Mouse (Mus musculus) neural tube, embryonic 14.5 days (tissue): ENCODE measurements at regions not wholly inside any gene's neighbourhood (a gene's known extent, or its start where the extent isn't known, plus 50 kb on each side); places are given as distances from the start of the nearest gene placed in this dataset.

Experiments used
- ATAC-seq: fragments of 200-750 bp; cut with Nextera tagmentation; 2 replicates; pipeline ENCODE4 v1.8.0; 2017; ENCODE audit warnings: low read depth, mild to moderate bottlenecking, moderate TSS enrichment, moderate library complexity
- H3K27ac ChIP-seq: fragments of 300-500 bp; sonication (generic); 2 replicates; pipeline ENCODE4 v1.5.1; 2014; ENCODE audit warnings: low read depth, mild to moderate bottlenecking, control low read depth, low read length, moderate library complexity, mixed read lengths
- H3K27me3 ChIP-seq: fragments of 300-500 bp; sonication (generic); 2 replicates; pipeline ENCODE4 v1.6.1; 2014; ENCODE audit warnings: low read length; ENCODE audit not compliant: control insufficient read depth, insufficient read depth
- H3K36me3 ChIP-seq: fragments of 300-500 bp; sonication (generic); 2 replicates; pipeline ENCODE4 v1.6.1; 2014; ENCODE audit warnings: low read length, mixed read lengths; ENCODE audit not compliant: control insufficient read depth, insufficient read depth
- H3K4me1 ChIP-seq: fragments of 300-500 bp; sonication (generic); 2 replicates; pipeline ENCODE4 v1.6.1; 2014; ENCODE audit warnings: low read length; ENCODE audit not compliant: control insufficient read depth, insufficient read depth
- H3K4me2 ChIP-seq: fragments of 300-500 bp; sonication (generic); 2 replicates; pipeline ENCODE4 v1.6.1; 2014; ENCODE audit warnings: mild to moderate bottlenecking, low read depth, low read length, control low read depth
- H3K4me3 ChIP-seq: fragments of 300-500 bp; sonication (generic); 2 replicates; pipeline ENCODE4 v1.5.1; 2014; ENCODE audit warnings: low read depth, low read length, control low read depth, mixed read lengths
- H3K9ac ChIP-seq: fragments of 300-500 bp; sonication (generic); replicated peaks from 2 replicates; pipeline ENCODE4 v1.6.1; 2014; ENCODE audit warnings: low read depth, mild to moderate bottlenecking, control low read depth, low read length, mixed read lengths
- H3K9me3 ChIP-seq: fragments of 300-500 bp; sonication (generic); 2 replicates; pipeline ENCODE4 v1.6.1; 2016; ENCODE audit warnings: low read length; ENCODE audit not compliant: control insufficient read depth
- whole genome bisulfite sequencing: fragments of 180-500 bp; shearing (Covaris S2); extraction: QIAGEN DNeasy Blood & Tissue Kit; methylation state at CpG from one replicate; pipeline ENCODE4 v1.1.7; 2014; 5-methylcytosine and 5-hydroxymethylcytosine counted together

DNA sequence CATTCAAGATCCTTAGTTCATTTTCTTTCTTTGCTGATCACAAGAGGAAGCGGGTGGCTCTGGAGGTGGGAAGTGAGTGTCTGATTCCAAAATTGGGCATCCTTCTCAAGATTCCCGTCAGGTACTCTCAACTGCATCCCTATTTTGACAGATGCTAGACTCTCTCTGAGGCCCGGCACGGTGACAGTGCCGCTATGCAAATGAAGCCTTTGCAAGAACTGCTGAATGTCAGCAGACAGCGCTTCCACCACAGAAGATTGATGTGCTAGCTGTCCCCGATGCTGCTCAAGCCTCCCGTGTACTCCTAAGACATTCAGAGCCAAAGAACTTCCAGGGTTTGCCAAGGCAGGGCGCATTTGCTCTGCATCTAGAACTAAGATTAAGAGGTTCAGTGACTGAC lies 50.9 kb upstream of the Cpne4 start:
- H3K4me3 ChIP-seq, result no peak overlapping the region
- no peaks in the 10 kb centered on the region for H3K27me3 ChIP-seq
- no peak for ATAC-seq
- no peak overlapping the region for H3K9ac ChIP-seq
- WGBS, result 45% methylated on average over 9 of the region's 9 CpGs
- H3K36me3 ChIP-seq, result no peaks in the 10 kb centered on the region
- no peaks in the 10 kb centered on the region for H3K4me1 ChIP-seq
- no peaks in the 10 kb centered on the region for H3K9me3 ChIP-seq
- no peak overlapping the region for H3K27ac ChIP-seq
- H3K4me2 ChIP-seq, result no peak overlapping the region

DNA sequence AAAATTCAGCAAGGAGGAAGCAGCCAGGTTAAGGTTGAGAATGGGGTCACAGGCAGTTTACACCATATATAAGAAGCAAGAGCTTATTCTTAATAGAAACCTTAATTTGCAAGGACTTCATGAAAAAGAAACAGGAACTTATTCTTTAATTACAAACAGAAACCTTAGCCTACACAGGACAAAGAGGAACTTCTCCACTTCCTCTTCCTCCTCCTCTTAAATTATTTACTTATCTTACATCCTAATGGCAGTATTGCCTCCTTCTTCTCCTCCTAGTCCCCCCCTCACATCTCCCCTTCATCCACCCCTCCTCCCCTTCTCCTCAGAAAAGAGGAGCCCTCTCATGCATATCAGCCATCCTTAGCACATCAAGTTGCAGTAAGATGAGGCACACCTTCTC lies 56.4 kb upstream of the Cpne4 start:
- H3K9ac ChIP-seq, result no peak overlapping the region
- H3K4me3 ChIP-seq, result no peak overlapping the region
- no peaks in the 10 kb centered on the region for H3K4me1 ChIP-seq
- no peaks in the 10 kb centered on the region for H3K27me3 ChIP-seq
- no peak overlapping the region for H3K4me2 ChIP-seq
- no peak for ATAC-seq
- no peak overlapping the region for H3K27ac ChIP-seq
- H3K36me3 ChIP-seq, result no peaks in the 10 kb centered on the region
- H3K9me3 ChIP-seq, result no peaks in the 10 kb centered on the region

DNA sequence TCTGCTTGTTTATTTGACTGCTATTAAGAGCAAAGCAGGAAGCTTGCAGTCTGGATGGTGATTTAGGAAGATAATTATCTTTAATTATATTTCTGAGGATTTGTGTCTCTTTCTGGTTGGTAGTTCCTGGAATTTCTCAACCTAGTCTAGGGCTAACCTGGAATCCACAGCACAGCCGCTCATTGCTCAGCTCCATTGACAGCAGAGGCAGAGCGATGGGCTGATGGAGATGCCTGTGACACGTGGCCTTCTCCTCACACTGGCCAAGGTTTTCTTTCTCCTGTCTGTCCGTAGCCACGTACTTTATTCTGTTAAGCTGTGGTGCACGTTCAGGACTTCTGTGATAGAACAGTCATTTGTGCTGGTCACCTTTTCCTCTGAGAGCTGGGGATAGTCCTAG lies 57.7 kb upstream of the Cpne4 start:
- no peaks in the 10 kb centered on the region for H3K36me3 ChIP-seq
- no peak overlapping the region for H3K4me2 ChIP-seq
- H3K9me3 ChIP-seq, result no peaks in the 10 kb centered on the region
- 72% methylated on average over 6 of the region's 6 CpGs for WGBS
- H3K4me1 ChIP-seq, result no peaks in the 10 kb centered on the region
- no peak overlapping the region for H3K4me3 ChIP-seq
- H3K27me3 ChIP-seq, result no peaks in the 10 kb centered on the region
- H3K27ac ChIP-seq, result no peak overlapping the region
- no peak for ATAC-seq
- H3K9ac ChIP-seq, result no peak overlapping the region

DNA sequence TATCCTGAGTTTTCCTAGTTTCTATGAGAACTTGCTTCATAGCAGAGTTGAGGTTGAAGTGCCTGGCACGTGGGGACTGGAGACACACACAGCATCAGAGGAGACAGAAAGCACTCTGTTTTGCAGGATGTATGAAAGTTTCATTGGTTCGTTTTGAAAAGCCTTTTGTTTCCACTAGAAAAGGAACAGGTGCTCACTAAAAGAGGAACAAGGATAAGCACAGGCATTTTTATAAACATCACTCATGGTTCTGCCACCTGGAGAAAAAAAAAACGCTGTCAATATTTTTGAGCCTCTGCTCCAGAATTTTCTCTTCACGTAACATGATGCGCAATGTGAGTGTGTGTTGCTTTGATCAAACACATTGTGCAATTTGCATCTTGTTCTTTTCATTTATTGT lies 64.6 kb upstream of the Cpne4 start:
- H3K4me1 ChIP-seq, result no peaks in the 10 kb centered on the region
- H3K4me2 ChIP-seq, result no peak overlapping the region
- H3K27me3 ChIP-seq, result no peaks in the 10 kb centered on the region
- no peaks in the 10 kb centered on the region for H3K36me3 ChIP-seq
- 79% methylated on average over 5 of the region's 5 CpGs for WGBS
- H3K27ac ChIP-seq, result no peak overlapping the region
- no peaks in the 10 kb centered on the region for H3K9me3 ChIP-seq
- H3K4me3 ChIP-seq, result no peak overlapping the region
- ATAC-seq, result no peak
- H3K9ac ChIP-seq, result no peak overlapping the region

DNA sequence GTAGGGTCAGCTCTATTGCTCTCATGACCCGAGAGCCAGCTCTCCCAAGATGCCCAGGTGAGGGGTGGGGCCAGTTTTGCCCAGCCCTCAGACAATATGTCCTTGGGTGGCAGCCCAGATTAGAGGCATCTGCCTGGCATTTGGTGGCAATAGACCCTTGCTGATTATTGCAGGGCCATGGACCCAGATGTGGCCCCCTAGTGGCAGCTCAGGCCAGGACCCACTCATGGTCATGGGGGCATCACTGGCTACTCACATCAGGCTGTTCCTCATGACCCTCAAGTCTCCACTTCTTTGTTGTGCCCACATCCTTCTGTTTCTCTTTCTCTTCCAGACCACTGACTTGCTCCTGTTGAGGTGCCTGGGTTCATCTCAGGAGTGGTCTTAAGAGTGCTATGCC lies 66.4 kb upstream of the Cpne4 start:
- WGBS, result 72% methylated on average over 1 of the region's 1 CpGs
- no peaks in the 10 kb centered on the region for H3K4me1 ChIP-seq
- no peak overlapping the region for H3K27ac ChIP-seq
- H3K9me3 ChIP-seq, result no peaks in the 10 kb centered on the region
- no peaks in the 10 kb centered on the region for H3K36me3 ChIP-seq
- no peak overlapping the region for H3K9ac ChIP-seq
- H3K4me2 ChIP-seq, result no peak overlapping the region
- H3K4me3 ChIP-seq, result no peak overlapping the region
- H3K27me3 ChIP-seq, result no peaks in the 10 kb centered on the region
- no peak for ATAC-seq

DNA sequence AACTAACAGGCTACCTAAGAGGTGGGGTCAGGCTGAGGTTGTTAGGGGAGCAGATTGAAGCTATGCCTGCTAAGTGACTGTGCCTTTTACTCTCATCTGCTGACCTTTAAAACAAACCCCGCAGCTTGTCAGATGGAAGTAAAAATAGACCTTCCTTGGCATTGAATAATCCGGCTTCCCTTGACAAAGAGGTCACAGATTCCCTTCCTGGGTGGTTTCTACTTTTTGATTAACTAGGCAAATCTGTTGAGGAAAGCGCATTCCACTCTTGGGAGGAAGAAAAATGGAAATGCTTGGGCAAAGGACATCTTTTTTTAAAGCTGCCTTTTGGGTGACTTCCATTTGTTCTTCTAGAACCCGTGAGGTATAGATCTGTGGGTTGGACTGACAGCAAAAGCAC lies 72.3 kb upstream of the Cpne4 start:
- H3K4me1 ChIP-seq, result no peaks in the 10 kb centered on the region
- H3K9ac ChIP-seq, result no peak overlapping the region
- H3K36me3 ChIP-seq, result no peaks in the 10 kb centered on the region
- no peak overlapping the region for H3K27ac ChIP-seq
- H3K9me3 ChIP-seq, result no peaks in the 10 kb centered on the region
- H3K4me3 ChIP-seq, result no peak overlapping the region
- H3K4me2 ChIP-seq, result no peak overlapping the region
- WGBS, result 78% methylated on average over 4 of the region's 4 CpGs
- no peak for ATAC-seq
- no peaks in the 10 kb centered on the region for H3K27me3 ChIP-seq

DNA sequence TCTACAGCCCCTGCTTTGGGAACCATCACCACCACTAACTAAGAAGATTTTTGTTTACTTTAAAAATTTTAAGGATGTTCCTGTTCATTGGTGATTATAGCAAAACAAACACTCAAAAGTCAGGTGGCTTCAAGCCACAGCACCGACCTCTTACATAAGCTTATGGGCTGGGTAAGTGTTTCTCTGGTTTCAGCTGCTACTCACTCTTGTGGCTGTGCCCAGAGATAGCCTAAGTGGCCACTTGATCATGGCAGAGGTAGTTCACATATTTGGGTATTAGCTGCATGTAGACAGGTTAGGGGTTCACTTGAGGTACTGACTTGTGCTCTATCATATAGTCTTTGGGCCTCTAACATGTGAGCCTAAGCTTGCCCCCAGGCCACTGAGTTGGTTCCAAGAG lies 79.8 kb upstream of the Cpne4 start:
- WGBS, result 97% methylated on average over 1 of the region's 1 CpGs
- H3K4me1 ChIP-seq, result no peaks in the 10 kb centered on the region
- no peak overlapping the region for H3K4me2 ChIP-seq
- H3K9ac ChIP-seq, result no peak overlapping the region
- no peak overlapping the region for H3K4me3 ChIP-seq
- no peaks in the 10 kb centered on the region for H3K9me3 ChIP-seq
- H3K36me3 ChIP-seq, result no peaks in the 10 kb centered on the region
- H3K27ac ChIP-seq, result no peak overlapping the region
- no peak for ATAC-seq
- H3K27me3 ChIP-seq, result no peaks in the 10 kb centered on the region

DNA sequence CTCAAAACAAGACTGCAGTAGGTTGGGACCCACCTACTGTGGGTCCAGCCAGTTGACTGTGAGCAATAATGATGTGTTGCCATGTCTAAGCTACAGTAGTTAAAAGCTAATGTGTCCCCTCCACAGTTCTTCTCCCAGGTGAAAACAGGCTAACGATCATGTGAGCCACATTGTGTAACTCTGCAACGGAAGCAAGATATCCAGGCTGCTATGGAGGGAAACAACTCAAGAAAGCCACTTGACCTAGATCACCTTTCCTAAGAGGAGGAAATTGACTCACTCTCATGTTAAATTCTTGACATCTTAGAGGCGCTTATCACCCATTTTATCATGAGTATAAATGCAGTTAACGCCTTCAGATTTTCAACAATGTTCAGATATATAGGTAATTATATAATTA lies 83.4 kb upstream of the Cpne4 start:
- no peak overlapping the region for H3K9ac ChIP-seq
- WGBS, result 90% methylated on average over 4 of the region's 4 CpGs
- H3K4me2 ChIP-seq, result no peak overlapping the region
- no peaks in the 10 kb centered on the region for H3K9me3 ChIP-seq
- H3K4me3 ChIP-seq, result no peak overlapping the region
- H3K27ac ChIP-seq, result no peak overlapping the region
- H3K36me3 ChIP-seq, result no peaks in the 10 kb centered on the region
- H3K27me3 ChIP-seq, result no peaks in the 10 kb centered on the region
- H3K4me1 ChIP-seq, result no peaks in the 10 kb centered on the region
- no peak for ATAC-seq

DNA sequence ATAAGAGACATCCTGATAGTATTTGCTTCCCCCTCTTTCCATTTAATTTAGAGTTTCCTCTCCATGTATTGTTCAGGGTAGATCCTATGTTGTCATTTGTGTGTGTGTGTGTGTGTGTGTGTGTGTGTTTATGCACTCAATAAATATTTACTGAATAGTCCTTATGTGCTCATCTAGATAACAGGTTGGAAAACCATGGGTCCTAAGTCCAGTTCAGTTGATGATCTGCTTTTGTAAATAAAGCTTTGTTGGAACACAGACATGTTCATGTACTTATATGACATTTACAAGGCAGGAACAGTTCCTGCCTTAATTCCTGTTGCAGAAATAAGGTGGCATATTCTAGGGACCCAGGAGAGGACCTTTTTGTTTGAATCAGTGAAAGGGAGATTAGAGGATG lies 87.0 kb upstream of the Cpne4 start:
- ATAC-seq, result no peak
- Histone ChIP-seq H3K27me3 (no peaks in the 10 kb centered on the region), H3K9me3 (no peaks in the 10 kb centered on the region), H3K4me1 (no peaks in the 10 kb centered on the region), H3K9ac (no peak overlapping the region), H3K4me2 (no peak overlapping the region), H3K27ac (no peak overlapping the region), H3K4me3 (no peak overlapping the region), H3K36me3 (no peaks in the 10 kb centered on the region)

DNA sequence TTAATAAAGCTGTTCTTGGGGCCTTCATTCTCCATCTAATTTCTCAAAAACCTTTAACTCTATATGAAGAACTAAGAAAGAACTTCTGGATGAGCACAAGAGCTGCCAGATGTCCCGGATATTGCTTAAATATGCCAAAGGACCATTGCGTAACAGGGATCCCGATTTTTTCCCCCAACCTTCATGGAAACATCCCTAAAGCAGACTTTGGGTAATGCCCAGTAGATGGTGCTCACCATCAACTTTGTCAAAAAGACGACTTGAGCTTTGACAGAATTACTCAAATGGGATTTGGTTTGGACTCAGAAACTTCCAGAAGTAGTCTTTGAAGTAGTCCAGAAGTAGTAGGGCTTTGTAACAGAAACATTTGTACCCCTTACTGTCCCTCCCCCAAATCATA lies 89.5 kb upstream of the Cpne4 start:
- Histone ChIP-seq H3K9ac (no peak overlapping the region), H3K27ac (no peak overlapping the region), H3K27me3 (no peaks in the 10 kb centered on the region), H3K9me3 (no peaks in the 10 kb centered on the region), H3K36me3 (no peaks in the 10 kb centered on the region), H3K4me3 (no peak overlapping the region), H3K4me2 (no peak overlapping the region), H3K4me1 (no peaks in the 10 kb centered on the region)
- 48% methylated on average over 4 of the region's 4 CpGs for WGBS
- no peak for ATAC-seq
